Mouse (Mus musculus) layer of hippocampus, adult 2 months (tissue): ENCODE results near the gene Jmjd8. TPM values are rescaled to one million over a fixed set of nuclear protein-coding genes. Genes with fewer than 3 reads are reported as not detected.
"Not testable (repeated sequence)": the region's sequence is repeated elsewhere in the genome, so short reads cannot be mapped to it uniquely, and the experiment has no call there.

Experiments
- DNase-seq, 2 experiments: peaks; one replicate each; pipeline ENCODE4 v3.0.0; 2022; ENCODE audit warnings: low spot score in 2 of 2
- H3K27ac ChIP-seq: fragments of 200-600 bp; 2 replicates; pipeline ENCODE4 v1.8.1; 2022
- H3K4me3 ChIP-seq: fragments of 200-600 bp; 2 replicates; pipeline ENCODE4 v1.8.1; 2022; ENCODE audit warnings: mild to moderate bottlenecking
- CTCF ChIP-seq: fragments of 200-600 bp; conservative IDR thresholded peaks from 2 replicates; pipeline ENCODE4 v1.8.1; 2022; ENCODE audit warnings: antibody characterized with exemption, mild to moderate bottlenecking, moderate library complexity
- total RNA-seq, 2 experiments: library from RNA; stranded (reverse); gene quantifications; 2 replicates each; pipeline ENCODE4 v1.2.3; 2021

Gene Jmjd8
- total RNA-seq, 2 experiments from 2014 or later = 58.0 to 61.1 TPM

DNA sequence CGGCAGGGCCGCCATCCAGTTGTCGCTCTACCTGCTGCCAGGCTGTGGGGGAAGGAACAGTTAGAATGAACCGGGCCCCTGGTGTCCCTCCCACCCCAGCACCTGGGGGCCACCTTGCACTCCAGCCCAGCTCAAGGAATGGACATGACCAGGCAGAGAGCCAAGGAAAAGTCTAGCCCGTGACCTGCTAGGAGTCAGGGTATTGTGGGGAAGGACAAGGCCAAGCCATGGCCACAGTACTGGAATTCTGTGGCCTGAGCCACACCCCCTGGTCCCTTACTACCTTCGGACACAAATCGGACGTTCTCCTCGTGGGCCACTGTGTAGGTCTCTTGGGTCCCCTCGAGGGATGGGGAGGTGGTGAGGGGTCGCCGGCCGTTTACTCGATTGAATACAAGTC, 35.6 kb downstream of the Jmjd8 start:
- no peak overlapping the region for H3K4me3 ChIP-seq
- TF ChIP-seq CTCF = no peak
- H3K27ac ChIP-seq = no peak overlapping the region
- DNase-seq = no peak

DNA sequence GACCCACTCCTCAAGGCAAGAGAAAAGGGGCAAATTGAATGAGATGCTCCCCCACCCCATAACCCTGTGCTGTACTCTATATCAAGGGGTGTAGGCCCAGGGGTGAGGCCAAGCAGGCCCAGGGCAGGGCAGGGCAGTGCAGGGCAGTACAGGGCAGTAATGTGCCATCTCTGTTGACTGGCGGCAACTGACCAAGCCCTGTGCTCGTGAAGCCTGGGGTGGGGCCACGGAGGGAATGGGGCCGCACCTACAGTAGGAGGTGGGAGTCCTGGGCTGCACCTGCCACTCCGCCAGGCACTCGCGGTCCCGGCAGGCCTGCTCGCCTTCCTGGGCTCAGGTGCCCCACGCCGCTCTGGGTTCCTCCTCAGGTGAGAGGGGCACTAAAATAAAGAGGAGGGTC, 36.6 kb downstream of the Jmjd8 start:
- no peak for DNase-seq
- Histone ChIP-seq H3K27ac (no peak overlapping the region), H3K4me3 (no peak overlapping the region)
- no peak for TF ChIP-seq CTCF

DNA sequence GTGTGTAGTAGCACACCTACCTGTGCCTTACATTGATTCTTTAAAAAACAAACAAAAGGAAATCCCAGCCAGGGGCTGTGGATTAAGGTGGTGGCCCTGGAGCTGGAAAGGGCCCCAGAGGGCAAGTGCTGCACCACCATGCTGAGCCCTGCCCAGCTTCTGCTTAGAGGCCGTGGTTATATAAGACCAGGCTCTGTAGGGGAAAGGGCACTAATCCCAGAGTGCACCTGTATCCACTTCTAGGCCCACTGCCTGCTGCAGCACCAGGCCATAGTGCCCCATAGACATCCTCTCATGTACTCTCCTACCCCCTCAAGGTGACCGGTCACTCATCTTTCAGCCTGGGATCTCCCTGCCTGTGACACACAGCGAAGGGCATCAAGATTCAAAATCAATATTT, 37.5 kb downstream of the Jmjd8 start:
- Histone ChIP-seq H3K4me3 (no peak overlapping the region), H3K27ac (no peak overlapping the region)
- no peak for TF ChIP-seq CTCF
- DNase-seq = no peak

DNA sequence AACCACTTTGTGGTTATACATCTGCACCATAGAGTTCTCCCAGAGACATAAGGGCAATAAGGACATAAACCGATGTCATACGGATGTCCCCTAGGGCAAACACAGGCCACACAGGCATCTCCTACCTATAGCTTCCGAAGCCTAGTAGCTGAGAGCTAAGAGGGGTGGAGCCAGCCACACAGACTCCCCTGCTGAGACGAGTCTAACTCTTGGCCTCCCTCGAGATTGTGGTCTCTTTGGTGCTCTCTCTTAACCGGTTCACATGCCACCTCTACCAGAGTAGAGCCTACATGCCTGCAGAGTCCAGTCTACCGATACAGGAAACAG, 38.8 kb downstream of the Jmjd8 start:
- Histone ChIP-seq H3K27ac (peak overlapping the region; percentile 94; the same call in 1 of the 2 replicates), H3K4me3 (peak overlapping the region; percentile 70)
- DNase-seq = no peak
- TF ChIP-seq CTCF = no peak

DNA sequence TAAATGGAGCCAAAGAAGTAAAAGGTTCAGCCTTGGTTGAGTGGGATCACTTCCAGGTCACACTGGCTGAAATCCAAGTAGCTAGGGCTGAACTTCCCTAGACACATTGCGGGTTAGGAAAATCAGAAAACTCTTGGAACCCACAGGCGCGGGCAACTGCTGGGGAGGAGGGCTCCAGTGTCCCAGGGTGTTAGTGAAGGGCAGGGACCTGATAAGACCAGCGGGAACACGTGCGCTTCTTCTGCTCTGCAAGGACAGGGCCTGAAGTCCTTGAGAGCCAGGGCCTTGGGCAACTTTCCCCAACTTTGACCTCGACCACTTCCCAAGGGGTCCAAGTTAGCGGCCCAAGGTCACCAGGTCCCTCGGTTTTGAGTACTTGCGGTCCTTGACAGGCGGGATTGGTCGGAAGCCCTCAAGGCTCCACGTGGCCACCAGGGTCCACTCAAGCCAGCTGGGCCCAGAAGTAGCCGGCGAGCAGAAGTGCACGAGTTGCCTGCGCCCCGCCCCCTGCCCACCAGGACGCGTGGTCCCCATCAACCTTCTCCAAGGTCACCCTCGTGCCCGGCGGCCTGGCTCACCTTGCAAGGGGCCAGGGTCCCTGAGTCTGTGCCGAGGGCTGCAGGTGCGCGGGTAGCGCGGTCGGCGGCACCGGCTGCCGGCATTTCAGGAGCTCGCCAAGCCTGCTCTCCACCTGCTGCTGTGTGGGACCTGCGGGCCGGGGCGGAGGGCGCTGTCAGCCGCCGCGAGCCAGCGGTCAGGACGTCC, 39.4 kb downstream of the Jmjd8 start:
- DNase-seq = no peak
- Histone ChIP-seq H3K4me3 (peak overlapping the region; percentile 70), H3K27ac (peak overlapping the region; percentile 94)
- TF ChIP-seq CTCF = no peak

DNA sequence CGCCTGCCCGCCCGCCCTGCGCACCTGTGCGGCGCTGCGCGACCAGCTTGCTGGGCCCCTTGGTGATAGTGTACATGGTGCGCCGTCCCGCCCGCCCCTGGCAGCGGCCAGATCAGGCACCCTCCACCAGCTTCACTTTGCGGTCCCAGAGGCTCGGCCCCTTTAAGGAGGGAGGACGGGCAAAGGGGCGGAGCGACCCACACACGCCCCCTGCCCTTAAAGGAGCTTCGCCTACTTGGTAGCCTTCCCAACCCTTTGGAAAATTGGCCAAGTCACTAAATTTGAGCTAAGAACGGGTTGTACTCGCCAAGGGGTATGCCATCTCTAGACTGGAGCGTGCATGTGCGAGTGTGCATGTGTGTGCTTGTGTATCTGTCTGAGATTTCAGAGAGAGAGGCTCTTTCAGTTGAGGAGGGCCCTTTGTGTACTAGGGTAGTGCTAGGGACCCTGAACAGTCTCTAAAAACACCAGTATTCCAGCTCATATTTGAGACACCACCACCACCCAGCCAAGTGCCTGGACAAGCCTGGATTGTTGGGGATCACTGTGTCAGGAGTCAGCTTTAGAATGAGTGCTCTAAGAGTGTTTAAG, 40.0 kb downstream of the Jmjd8 start, which contains the start of gene Mcrip2:
TSS of gene Mcrip2 (minus strand) at position 164 of the 591 bp plus-strand sequence.
- peak; percentile 85 to 87 for DNase-seq
- peak within 1 kb of the TSS; percentile 70 for H3K4me3 ChIP-seq
- peak; percentile 28 for TF ChIP-seq CTCF
- peak within 1 kb of the TSS; percentile 94 for H3K27ac ChIP-seq

DNA sequence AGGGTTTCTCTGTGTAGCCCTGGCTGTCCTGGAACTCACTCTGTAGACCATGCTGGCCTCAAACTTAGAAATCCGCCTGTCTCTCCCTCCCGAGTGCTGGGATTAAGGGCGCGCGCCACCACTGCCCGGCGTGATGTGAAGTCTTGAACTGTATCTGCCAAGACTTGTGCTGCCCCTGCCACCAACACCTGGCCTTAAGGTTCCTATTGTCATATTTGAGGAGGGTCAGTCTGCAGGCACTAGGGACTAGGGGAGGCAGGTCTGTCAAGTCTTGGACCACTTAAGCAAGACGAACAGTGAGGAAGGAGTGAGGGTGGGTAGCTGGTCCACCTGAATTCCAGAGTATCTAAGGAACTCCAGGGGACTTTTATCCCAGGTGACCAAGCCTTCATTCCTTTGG, 40.8 kb downstream of the Jmjd8 start:
- DNase-seq = no peak
- no peak overlapping the region for H3K27ac ChIP-seq
- no peak for TF ChIP-seq CTCF
- H3K4me3 ChIP-seq = no peak overlapping the region

DNA sequence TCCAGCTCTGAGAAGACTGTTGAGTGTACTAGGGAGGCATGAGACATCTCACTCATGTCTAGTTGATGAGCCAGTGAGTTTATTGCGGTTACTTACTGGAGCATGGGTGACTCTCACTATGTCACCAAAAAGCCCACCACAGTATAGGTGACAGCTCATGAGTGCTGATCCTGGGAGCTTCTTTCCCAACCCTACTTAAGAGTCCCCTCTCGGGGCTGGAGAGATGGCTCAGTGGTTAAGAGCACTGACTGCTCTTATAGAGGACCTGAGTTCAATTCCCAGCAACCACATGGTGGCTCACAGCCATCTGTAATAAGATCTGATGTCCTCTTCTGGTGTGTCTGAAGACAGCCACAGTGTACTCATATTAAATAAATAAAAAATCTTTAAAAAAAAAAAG, 41.3 kb downstream of the Jmjd8 start:
- Histone ChIP-seq H3K27ac (no peak overlapping the region), H3K4me3 (no peak overlapping the region)
- no peak for DNase-seq
- no peak for TF ChIP-seq CTCF

DNA sequence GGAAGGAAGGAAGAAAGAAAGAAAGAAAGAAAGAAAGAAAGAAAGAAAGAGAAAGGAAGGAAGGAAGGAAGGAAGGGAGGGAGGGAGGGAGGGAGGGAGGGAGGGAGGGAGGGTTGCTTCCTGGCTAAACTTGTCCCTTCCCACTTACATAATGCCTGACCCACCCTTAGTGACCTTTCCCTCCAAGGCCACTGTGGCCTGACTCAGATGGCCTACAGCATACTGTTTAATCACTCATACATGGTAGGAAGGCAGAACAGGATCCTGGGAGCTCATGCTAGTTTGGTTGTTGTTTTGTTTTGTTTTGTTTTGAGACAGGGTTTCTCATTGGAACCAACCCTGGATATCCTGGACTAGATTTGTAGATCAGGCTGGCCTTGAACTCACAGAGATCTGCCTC, 42.9 kb downstream of the Jmjd8 start:
- not testable (repeated sequence) for H3K4me3 ChIP-seq, DNase-seq, H3K27ac ChIP-seq

DNA sequence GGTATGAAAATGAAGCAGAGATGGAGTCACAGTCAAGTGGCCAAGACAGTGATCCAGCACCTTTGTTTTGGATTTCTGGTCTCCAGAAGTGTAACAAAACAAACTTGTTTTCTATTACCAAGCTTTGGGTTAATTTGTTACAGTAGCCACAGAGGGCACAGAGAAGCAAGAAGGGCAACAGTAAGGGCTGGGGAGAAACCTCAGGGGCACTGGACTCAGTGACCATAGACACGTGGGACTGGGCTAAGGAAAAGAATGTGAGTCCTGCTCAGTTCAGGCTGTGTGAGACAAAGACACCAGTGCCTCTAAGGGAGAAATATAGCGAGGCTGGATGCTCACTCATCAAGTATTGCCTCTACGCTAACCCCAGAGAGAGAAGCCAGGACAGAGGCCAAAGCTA, 44.0 kb downstream of the Jmjd8 start:
- Histone ChIP-seq H3K4me3 (no peak overlapping the region), H3K27ac (no peak overlapping the region)
- no peak for DNase-seq
- TF ChIP-seq CTCF = no peak

DNA sequence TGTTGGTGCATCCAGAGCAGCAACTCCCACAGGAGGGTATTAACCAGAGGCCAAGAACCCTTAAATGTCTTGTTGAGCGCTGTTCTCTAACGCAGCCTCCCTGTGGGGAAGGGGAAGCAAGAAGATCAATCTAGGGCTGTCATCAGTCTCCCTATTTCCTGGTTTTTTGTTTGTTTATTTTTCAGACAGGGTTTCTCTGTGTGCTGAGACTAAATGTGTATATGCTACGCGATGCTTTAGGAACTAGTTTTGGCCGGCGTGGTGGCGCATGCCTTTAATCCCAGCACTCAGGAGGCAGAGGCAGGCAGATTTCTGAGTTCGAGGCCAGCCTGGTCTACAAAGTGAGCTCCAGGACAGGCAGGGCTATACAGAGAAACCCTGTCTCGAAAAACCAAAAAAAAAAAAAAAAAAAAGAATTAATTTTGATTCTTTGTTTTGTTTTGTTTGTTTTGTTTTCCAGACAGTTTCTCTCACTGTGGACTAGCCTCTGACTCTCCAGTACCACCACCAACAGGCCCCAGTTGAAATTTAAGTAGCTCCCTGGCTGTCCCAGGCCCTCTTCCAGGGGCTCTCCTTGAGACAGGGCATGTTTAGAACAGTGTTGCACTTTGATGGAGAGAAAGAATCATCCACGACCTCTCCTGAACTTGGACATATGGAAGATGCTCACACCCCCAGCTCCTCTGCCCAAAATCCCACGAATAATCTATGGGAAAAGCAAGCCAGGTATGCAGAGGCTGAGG, 44.9 kb downstream of the Jmjd8 start:
- DNase-seq = no peak
- Histone ChIP-seq H3K4me3 (no peak overlapping the region; the same call in 1 of the 2 replicates), H3K27ac (peak overlapping the region; percentile 97; the same call in 1 of the 2 replicates)
- TF ChIP-seq CTCF = no peak

DNA sequence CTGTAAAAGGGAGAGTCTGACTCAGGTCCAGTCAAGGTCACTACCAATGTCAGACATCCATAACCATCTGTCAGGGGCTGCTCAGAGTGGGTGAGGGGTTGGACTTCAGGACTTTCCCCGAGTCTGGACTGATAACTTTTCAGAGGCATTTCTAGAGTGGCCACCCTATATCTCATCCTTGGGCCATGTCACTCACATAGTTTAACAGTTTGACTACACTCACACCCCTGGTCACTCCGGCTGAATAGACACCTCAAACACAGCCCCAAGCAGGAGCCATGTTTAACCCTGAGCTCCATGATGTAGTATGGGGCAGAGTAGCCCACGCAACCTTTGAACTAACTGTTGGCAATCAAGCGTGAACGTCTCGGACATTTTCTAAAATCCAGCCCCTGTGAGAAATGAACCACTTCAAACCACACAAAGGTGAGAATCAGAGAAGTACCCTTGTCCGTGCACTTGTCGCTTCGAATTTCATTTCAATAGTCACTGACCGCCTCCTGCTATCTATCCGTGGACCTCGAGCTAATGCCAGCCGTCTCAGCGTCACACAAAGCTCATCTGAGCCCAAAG, 45.6 kb downstream of the Jmjd8 start:
- Histone ChIP-seq H3K27ac (peak overlapping the region; percentile 97), H3K4me3 (peak overlapping the region; percentile 99)
- TF ChIP-seq CTCF = no peak
- no peak for DNase-seq

DNA sequence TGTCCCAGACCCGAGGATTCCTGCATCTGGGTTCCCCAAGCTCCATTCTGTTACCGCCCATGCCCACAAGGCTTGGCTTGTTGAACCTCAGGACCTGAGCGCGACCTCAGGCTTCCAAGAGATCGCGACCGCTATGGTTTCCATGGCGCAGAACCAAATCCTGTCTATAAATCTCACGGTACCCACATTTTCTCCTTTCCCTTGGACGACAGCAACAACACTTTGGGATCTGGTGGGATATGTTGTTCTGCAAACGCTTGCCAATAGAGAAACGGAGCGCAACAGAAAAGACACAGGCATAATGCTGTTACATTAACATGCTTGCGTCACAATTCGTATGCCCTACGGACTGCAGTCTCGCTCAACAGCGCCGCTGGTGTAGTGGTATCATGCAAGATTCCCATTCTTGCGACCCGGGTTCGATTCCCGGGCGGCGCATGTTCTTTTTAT, 46.1 kb downstream of the Jmjd8 start, which contains the start of gene Mettl26:
TSS of gene Mettl26 (plus strand) at position 354 of the 450 bp plus-strand sequence.
- Histone ChIP-seq H3K4me3 (peak within 1 kb of the TSS; percentile 99), H3K27ac (peak within 1 kb of the TSS; percentile 97)
- DNase-seq = peak; percentile 95 to 99
- TF ChIP-seq CTCF = peak; percentile 38
